Mouse (Mus musculus): ENCODE measurements around the gene Ypel5.

- TF ChIP-seq MYOG (IDR thresholded peaks at IDR 0.05; ENCODE audit: control insufficient read depth in 1 of 3, insufficient read depth in 1 of 3, insufficient read length in 2 of 3, low read depth in 2 of 3) (peak in 2 of 3 experiments; percentile 47 to 57), TCF12 (IDR thresholded peaks at IDR 0.05; ENCODE audit: insufficient read depth, poor library complexity, severe bottlenecking) (peak; percentile 2), POLR2AphosphoS2 (IDR thresholded peaks at IDR 0.05; ENCODE audit: insufficient read length, low read depth) (no peak), USF1 (IDR thresholded peaks at IDR 0.05; ENCODE audit: low read depth) (no peak), POLR2A (IDR thresholded peaks at IDR 0.05; ENCODE audit: insufficient read length, low read depth) (no peak), REST (IDR thresholded peaks at IDR 0.05; ENCODE audit: insufficient read depth, insufficient read length) (no peak), E2F4 (IDR thresholded peaks at IDR 0.05; ENCODE audit: insufficient read depth) (no peak), CEBPB (IDR thresholded peaks at IDR 0.05; ENCODE audit: insufficient read depth, poor library complexity, severe bottlenecking) (no peak), MAX (IDR thresholded peaks at IDR 0.05; ENCODE audit: low read depth) (no peak), MYOD1 (IDR thresholded peaks at IDR 0.05; ENCODE audit: control insufficient read depth in 1 of 3, insufficient read length in 2 of 3, low read depth in 2 of 3) (peak in 2 of 3 experiments; percentile 38 to 71)
These were observed 27.0 kb downstream of the Ypel5 start for GRCm38 (mm10) chr17:72863226-72863625.
